ENCODE assay signal across 20 mouse cellular contexts in genomic region chr12:109798846-109799245, GRCm38 (mm10).
DNase-seq lines count a peak whose midpoint lies in the region; ATAC-seq and TF ChIP-seq lines count a peak whose summit lies in the region.
"Had no signal": no experiment of that assay in that cellular context is flagged by ENCODE, and none has a peak within 500 bp of the region (broad histone marks: within the 10 kb centered on the region; RNA-seq: fewer than 3 reads in every experiment).

No protein-coding gene starts in this region.

- peak overlapping the region; percentile 57 for H3K27ac ChIP-seq in liver, adult 2 months (replicated peaks; ENCODE audit: insufficient read depth, low read depth, low read length)
- no peak overlapping the region for H3K27ac ChIP-seq in liver, embryonic 11.5 days (ENCODE audit: low read depth, low read length)
- H3K27ac ChIP-seq: embryonic facial prominence, embryonic 13.5 days; forebrain, embryonic 10.5 days; heart, adult 2 months; hindbrain, embryonic 13.5 days; left cerebral cortex, adult 2 months; limb, embryonic 12.5 days; macrophage; midbrain, embryonic 12.5 days; neural tube, embryonic 15.5 days had no signal

- 18% methylated on average over 3 of the region's 3 CpGs for WGBS in liver, adult 2 months
- 73% methylated on average over 3 of the region's 3 CpGs for WGBS in liver, embryonic 11.5 days

- no peaks in the 10 kb centered on the region for H3K79me2 ChIP-seq in liver, adult 2 months (ENCODE audit: control insufficient read depth, insufficient read depth, low read length)

- ATAC-seq in liver, embryonic 11.5 days (replicated peaks; ENCODE audit: low FRiP score): no peak
- peak; percentile 65 for ATAC-seq in granulocyte monocyte progenitor cell, adult 5-6 weeks (replicated peaks; ENCODE audit: poor library complexity, severe bottlenecking)
- ATAC-seq: intestine, embryonic 16.5 days had no signal

- H3K9ac ChIP-seq in liver, adult 2 months (ENCODE audit: low read depth, low read length): no peak overlapping the region
- H3K9ac ChIP-seq in liver, embryonic 11.5 days (ENCODE audit: low read depth, low read length): no peak overlapping the region
- H3K9ac ChIP-seq: embryonic facial prominence, embryonic 13.5 days; hindbrain, embryonic 13.5 days; limb, embryonic 12.5 days; midbrain, embryonic 12.5 days; neural tube, embryonic 15.5 days had no signal

- H3K27me3 ChIP-seq in liver, adult 2 months (ENCODE audit: control insufficient read depth, insufficient read depth, low read length): no peaks in the 10 kb centered on the region
- no peaks in the 10 kb centered on the region for H3K27me3 ChIP-seq in liver, embryonic 11.5 days (replicated peaks; ENCODE audit: control insufficient read depth, insufficient read depth, low read length)
- H3K27me3 ChIP-seq: embryonic facial prominence, embryonic 13.5 days; hindbrain, embryonic 13.5 days; limb, embryonic 12.5 days; midbrain, embryonic 12.5 days; neural tube, embryonic 15.5 days had no signal

- no peak for TF ChIP-seq CTCF in liver, adult 2 months (IDR thresholded peaks at IDR 0.05; ENCODE audit: low read depth, low read length)

- no peak overlapping the region for H3K4me3 ChIP-seq in liver, adult 2 months (ENCODE audit: insufficient read depth, low read depth, low read length)
- no peak overlapping the region for H3K4me3 ChIP-seq in liver, embryonic 11.5 days (ENCODE audit: low read depth, low read length)
- H3K4me3 ChIP-seq: embryonic facial prominence, embryonic 13.5 days; forebrain, embryonic 10.5 days; heart, adult 2 months; hindbrain, embryonic 13.5 days; left cerebral cortex, adult 2 months; limb, embryonic 12.5 days; midbrain, embryonic 12.5 days; neural tube, embryonic 15.5 days had no signal

- intact Hi-C loops in gastrocnemius, postnatal 14 days (cut with DNase I; ENCODE audit: low total_unique reads): no loop called here
- intact Hi-C loops in left cerebral cortex, postnatal 14 days (cut with DNase I): no loop called here

- H3K36me3 ChIP-seq in liver, adult 2 months (ENCODE audit: control insufficient read depth, insufficient read depth, low read length): no peaks in the 10 kb centered on the region
- no peaks in the 10 kb centered on the region for H3K36me3 ChIP-seq in liver, embryonic 11.5 days (ENCODE audit: control insufficient read depth, insufficient read depth, low read length)
- H3K36me3 ChIP-seq: embryonic facial prominence, embryonic 13.5 days; forebrain, embryonic 10.5 days; hindbrain, embryonic 13.5 days; limb, embryonic 12.5 days; midbrain, embryonic 12.5 days; neural tube, embryonic 15.5 days had no signal

- peaks cover 11% of the 10 kb centered on the region for H3K4me1 ChIP-seq in liver, adult 2 months (ENCODE audit: control insufficient read depth, insufficient read depth, low read length)
- no peaks in the 10 kb centered on the region for H3K4me1 ChIP-seq in liver, embryonic 11.5 days (replicated peaks; ENCODE audit: control insufficient read depth, insufficient read depth, low read length)
- H3K4me1 ChIP-seq: forebrain, embryonic 10.5 days; hindbrain, embryonic 13.5 days; limb, embryonic 12.5 days; midbrain, embryonic 12.5 days; neural tube, embryonic 15.5 days had no signal

- TF ChIP-seq POLR2A in liver, adult 2 months (IDR thresholded peaks at IDR 0.05; ENCODE audit: extremely low read depth, insufficient read depth, low read length): no peak

- no peaks in the 10 kb centered on the region for H3K9me3 ChIP-seq in liver, embryonic 11.5 days (ENCODE audit: control insufficient read depth, low read length)
- H3K9me3 ChIP-seq: embryonic facial prominence, embryonic 13.5 days; forebrain, embryonic 10.5 days; hindbrain, embryonic 13.5 days; limb, embryonic 12.5 days; midbrain, embryonic 12.5 days; neural tube, embryonic 15.5 days had no signal

- peak; percentile 22 for DNase-seq in gastrocnemius, adult 18-20 months (ENCODE audit: low spot score)
- no peak for DNase-seq in gastrocnemius, postnatal 14 days
- peak; percentile 95 for DNase-seq in liver, adult 2 months (ENCODE audit: extremely low read depth, low read depth, low spot score)
- DNase-seq in liver, embryonic 11.5 days (ENCODE audit: low spot score): no peak
- DNase-seq in adrenal gland, adult 8-10 months: peak; percentile 25
- no peak for DNase-seq in yolk sac, embryonic 10.5 days (ENCODE audit: low spot score)
- no peak for DNase-seq in left cerebral cortex, postnatal 14 days (ENCODE audit: low spot score in 2 of 2)
- DNase-seq: cerebellum, adult 8-10 months; thymus, adult 18-20 months had no signal

- H3K4me2 ChIP-seq in liver, embryonic 11.5 days: no peak overlapping the region
- H3K4me2 ChIP-seq: embryonic facial prominence, embryonic 13.5 days; hindbrain, embryonic 13.5 days; limb, embryonic 12.5 days; midbrain, embryonic 12.5 days; neural tube, embryonic 15.5 days had no signal

Comparison
In these comparisons a context has a peak if more than half of its experiments do, and no peak if none do; other contexts are left out.
1. DNase-seq: peak in gastrocnemius, adult 18-20 months (single experiment), liver, adult 2 months (single experiment) and adrenal gland, adult 8-10 months (single experiment); none in gastrocnemius, postnatal 14 days (single experiment), liver, embryonic 11.5 days (single experiment), yolk sac, embryonic 10.5 days (single experiment) and left cerebral cortex, postnatal 14 days (0 of 2).